Mouse (Mus musculus) urinary bladder, postnatal 14 days (tissue): ENCODE measurements at regions not wholly inside any gene's neighbourhood (a gene's known extent, or its start where the extent isn't known, plus 50 kb on each side); places are given as distances from the start of the nearest gene placed in this dataset.

ENCODE experiments used
- DNase-seq: peaks from one replicate; pipeline ENCODE4 v3.0.0; 2021; ENCODE audit warnings: low spot score

DNA sequence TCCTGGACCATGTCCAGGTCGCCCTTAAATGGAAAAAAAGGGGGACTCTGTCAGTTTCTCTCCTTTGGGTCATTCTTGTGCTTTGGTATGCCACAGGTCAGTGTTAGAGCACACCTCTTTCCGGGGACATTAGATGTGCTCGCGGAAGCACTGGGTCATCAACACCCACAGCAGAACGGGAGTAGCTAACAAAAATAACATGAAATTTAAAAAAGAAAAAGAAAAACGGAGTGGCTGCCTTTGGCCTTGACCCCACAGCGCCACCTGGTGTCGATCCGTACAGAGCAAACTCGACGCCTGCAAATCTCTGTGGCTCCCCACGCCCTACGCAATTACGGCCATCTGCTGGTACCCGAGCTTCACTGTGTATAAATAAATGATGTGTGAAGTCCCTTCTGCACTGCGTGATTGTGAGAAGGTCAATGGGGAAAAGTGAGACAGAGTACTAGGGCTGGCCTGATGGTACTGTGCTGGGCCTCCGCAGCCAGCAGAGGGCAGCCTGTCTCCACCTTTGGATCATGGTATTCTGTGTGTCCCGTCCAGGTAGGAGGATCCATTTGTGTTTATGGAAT is 99.0 kb upstream of the Slc7a12 start:
- peak; percentile 65 for DNase-seq

DNA sequence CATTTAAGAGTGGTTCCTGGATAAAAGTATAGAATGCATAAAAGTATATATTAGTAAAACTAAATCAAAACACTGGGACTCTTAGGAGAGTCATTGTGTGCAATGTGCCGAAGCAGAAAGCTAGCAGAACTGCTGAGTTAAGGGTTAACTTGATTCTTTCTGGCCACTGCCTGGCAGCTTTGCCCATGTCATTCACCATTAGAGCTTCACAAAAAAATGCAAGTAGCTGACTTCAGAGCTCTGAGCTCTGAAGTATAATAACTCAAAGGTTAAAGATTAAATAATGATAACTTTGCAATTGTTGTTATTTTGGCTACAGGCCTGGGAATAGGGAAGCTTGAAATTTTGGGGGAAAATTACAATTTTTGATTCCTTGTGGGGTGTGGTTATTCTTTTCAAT is 89.8 kb upstream of the Slc7a12 start:
- DNase-seq = no peak

DNA sequence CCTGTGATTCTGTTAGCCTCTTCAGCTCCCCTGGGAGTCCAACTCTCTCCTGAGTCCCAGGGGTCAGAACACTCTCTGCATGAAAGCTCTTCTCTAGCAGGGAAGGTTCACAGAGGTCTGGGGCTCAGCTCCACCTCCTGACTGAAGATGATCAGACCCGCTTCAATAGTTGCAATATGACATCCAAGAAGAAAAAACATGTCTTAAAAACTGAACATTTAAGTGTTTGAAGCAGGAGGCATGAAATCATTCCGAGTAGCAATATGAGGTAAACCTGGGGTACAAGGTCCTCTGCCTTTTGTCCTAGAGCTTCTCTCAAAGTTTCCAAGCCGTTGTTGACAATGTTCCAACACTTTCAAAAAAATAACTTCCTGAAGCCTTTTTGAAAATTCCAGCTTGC is 81.8 kb upstream of the Slc7a12 start:
- no peak for DNase-seq

DNA sequence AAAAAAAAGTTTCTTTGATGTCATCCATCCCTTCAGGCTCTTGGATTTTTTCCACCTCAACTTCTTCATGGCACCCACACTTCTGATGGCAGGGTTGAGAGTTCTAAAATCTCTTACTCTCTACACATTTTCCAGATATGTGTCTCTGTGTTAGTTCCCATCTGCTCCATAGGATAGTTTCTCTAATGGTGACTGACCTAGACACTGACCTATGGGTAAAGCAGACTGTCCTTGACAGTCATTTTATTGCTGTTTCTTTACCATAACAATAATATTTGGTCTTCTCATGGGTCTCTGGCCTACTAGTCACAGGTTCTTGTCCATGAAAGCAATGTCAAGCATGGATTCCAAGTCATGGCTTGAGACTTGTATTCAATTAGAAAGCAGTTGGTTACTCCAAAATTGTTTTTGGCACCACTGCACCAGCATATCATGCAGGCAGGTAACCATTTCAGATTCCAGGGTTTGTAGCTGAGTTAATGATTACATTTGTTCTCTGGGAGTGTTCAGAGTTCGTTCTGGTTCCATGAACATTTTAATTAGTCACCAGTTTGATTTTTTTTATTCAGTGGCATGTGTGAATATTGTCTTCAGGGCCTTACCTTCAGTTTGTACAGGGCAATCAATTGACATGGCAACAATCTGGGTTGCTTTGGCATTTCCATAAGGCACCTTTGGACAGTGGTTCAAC is 71.9 kb upstream of the Slc7a12 start:
- DNase-seq = no peak
